Mouse (Mus musculus): ENCODE data around the gene Nell2. TPM values are rescaled to one million over a fixed set of nuclear protein-coding genes. Genes with fewer than 3 reads are reported as not detected.

Gene Nell2
- polyA plus RNA-seq, 1 experiment from 2014 or later = 0.17 TPM

- 71% methylated on average over 11 of the region's 11 CpGs for WGBS
- no peak for TF ChIP-seq CTCF (IDR thresholded peaks at IDR 0.05)
- TF ChIP-seq EP300 (IDR thresholded peaks at IDR 0.05) = no peak
- ATAC-seq = no peak
Observed at GRCm38 (mm10) chr15:95334323-95335296, 193.7 kb downstream of the Nell2 start.

GRCm38 (mm10) chr15:95333229-95333628, 195.1 kb downstream of the Nell2 start:
- H3K27me3 ChIP-seq (replicated peaks; ENCODE audit: insufficient read depth, low read length) = no peaks in the 10 kb centered on the region
- no peak overlapping the region for H3K9ac ChIP-seq (replicated peaks; ENCODE audit: low read depth)
- no peaks in the 10 kb centered on the region for H3K36me3 ChIP-seq (ENCODE audit: insufficient read depth, low read length)
- H3K4me1 ChIP-seq (ENCODE audit: insufficient read depth, low read depth, low read length) = no peaks in the 10 kb centered on the region
- H3K4me2 ChIP-seq (replicated peaks; ENCODE audit: low read depth, low read length) = no peak overlapping the region
- H3K9me3 ChIP-seq (ENCODE audit: low read length) = no peaks in the 10 kb centered on the region
- WGBS = 61% methylated on average over 4 of the region's 4 CpGs
- no peak overlapping the region for H3K27ac ChIP-seq (ENCODE audit: low read length)
- TF ChIP-seq EP300 (IDR thresholded peaks at IDR 0.05) = no peak
- no peak for TF ChIP-seq CTCF (IDR thresholded peaks at IDR 0.05)
- H3K4me3 ChIP-seq (ENCODE audit: low read depth, low read length) = no peak overlapping the region
- DNase-seq (ENCODE audit: low spot score) = no peak
- ATAC-seq = no peak

More at GRCm38 (mm10) chr15:95334323-95335296, 193.7 kb downstream of the Nell2 start:
- Histone ChIP-seq H3K4me3 (ENCODE audit: low read depth, low read length) (no peak overlapping the region), H3K4me1 (ENCODE audit: insufficient read depth, low read depth, low read length) (no peaks in the 10 kb centered on the region), H3K9me3 (ENCODE audit: low read length) (no peaks in the 10 kb centered on the region), H3K9ac (replicated peaks; ENCODE audit: low read depth) (no peak overlapping the region), H3K27me3 (replicated peaks; ENCODE audit: insufficient read depth, low read length) (no peaks in the 10 kb centered on the region), H3K27ac (ENCODE audit: low read length) (no peak overlapping the region), H3K4me2 (replicated peaks; ENCODE audit: low read depth, low read length) (no peak overlapping the region), H3K36me3 (ENCODE audit: insufficient read depth, low read length) (no peaks in the 10 kb centered on the region)
- DNase-seq (ENCODE audit: low spot score) = no peak

- DNase-seq (ENCODE audit: low spot score) (no peak), ATAC-seq (no peak)
- TF ChIP-seq EP300 (IDR thresholded peaks at IDR 0.05) (no peak), CTCF (IDR thresholded peaks at IDR 0.05) (no peak)
- no peak overlapping the region for H3K27ac ChIP-seq (ENCODE audit: low read length)
- no peak overlapping the region for H3K4me2 ChIP-seq (replicated peaks; ENCODE audit: low read depth, low read length)
- H3K4me1 ChIP-seq (ENCODE audit: insufficient read depth, low read depth, low read length) = no peaks in the 10 kb centered on the region
- no peaks in the 10 kb centered on the region for H3K9me3 ChIP-seq (ENCODE audit: low read length)
- H3K9ac ChIP-seq (replicated peaks; ENCODE audit: low read depth) = no peak overlapping the region
- no peaks in the 10 kb centered on the region for H3K27me3 ChIP-seq (replicated peaks; ENCODE audit: insufficient read depth, low read length)
- H3K36me3 ChIP-seq (ENCODE audit: insufficient read depth, low read length) = no peaks in the 10 kb centered on the region
- 55% methylated on average over 2 of the region's 2 CpGs for WGBS
- H3K4me3 ChIP-seq (ENCODE audit: low read depth, low read length) = no peak overlapping the region
Observed at GRCm38 (mm10) chr15:95330926-95331325, 197.4 kb downstream of the Nell2 start.

- H3K9ac ChIP-seq (replicated peaks; ENCODE audit: low read depth) = no peak overlapping the region
- WGBS = 64% methylated on average over 2 of the region's 2 CpGs
Observed at GRCm38 (mm10) chr15:95322744-95323143, 205.6 kb downstream of the Nell2 start.

GRCm38 (mm10) chr15:95316626-95317025, 211.7 kb downstream of the Nell2 start:
- Histone ChIP-seq H3K36me3 (ENCODE audit: insufficient read depth, low read length) (no peaks in the 10 kb centered on the region), H3K4me3 (ENCODE audit: low read depth, low read length) (no peak overlapping the region), H3K27me3 (replicated peaks; ENCODE audit: insufficient read depth, low read length) (no peaks in the 10 kb centered on the region), H3K9me3 (ENCODE audit: low read length) (no peaks in the 10 kb centered on the region), H3K4me2 (replicated peaks; ENCODE audit: low read depth, low read length) (no peak overlapping the region), H3K9ac (replicated peaks; ENCODE audit: low read depth) (no peak overlapping the region), H3K27ac (ENCODE audit: low read length) (no peak overlapping the region), H3K4me1 (ENCODE audit: insufficient read depth, low read depth, low read length) (no peaks in the 10 kb centered on the region)
- DNase-seq (ENCODE audit: low spot score) (no peak), ATAC-seq (no peak)
- 51% methylated on average over 4 of the region's 4 CpGs for WGBS
- TF ChIP-seq CTCF (IDR thresholded peaks at IDR 0.05) = no peak
- no peak for TF ChIP-seq EP300 (IDR thresholded peaks at IDR 0.05)

More at GRCm38 (mm10) chr15:95322744-95323143, 205.6 kb downstream of the Nell2 start:
- H3K9me3 ChIP-seq (ENCODE audit: low read length) = no peaks in the 10 kb centered on the region
- H3K4me3 ChIP-seq (ENCODE audit: low read depth, low read length) = no peak overlapping the region
- ATAC-seq = peak; percentile 67
- no peaks in the 10 kb centered on the region for H3K4me1 ChIP-seq (ENCODE audit: insufficient read depth, low read depth, low read length)
- no peak overlapping the region for H3K27ac ChIP-seq (ENCODE audit: low read length)
- DNase-seq (ENCODE audit: low spot score) = peak; percentile 58
- no peak overlapping the region for H3K4me2 ChIP-seq (replicated peaks; ENCODE audit: low read depth, low read length)
- H3K36me3 ChIP-seq (ENCODE audit: insufficient read depth, low read length) = no peaks in the 10 kb centered on the region
- H3K27me3 ChIP-seq (replicated peaks; ENCODE audit: insufficient read depth, low read length) = no peaks in the 10 kb centered on the region
- TF ChIP-seq EP300 (IDR thresholded peaks at IDR 0.05) (0 out of 2 replicates have a peak, but pooled peaks have one; percentile 16), CTCF (IDR thresholded peaks at IDR 0.05) (no peak)

- Histone ChIP-seq H3K4me1 (ENCODE audit: insufficient read depth, low read depth, low read length) (no peaks in the 10 kb centered on the region), H3K9ac (replicated peaks; ENCODE audit: low read depth) (no peak overlapping the region), H3K4me3 (ENCODE audit: low read depth, low read length) (no peak overlapping the region), H3K27me3 (replicated peaks; ENCODE audit: insufficient read depth, low read length) (no peaks in the 10 kb centered on the region), H3K36me3 (ENCODE audit: insufficient read depth, low read length) (no peaks in the 10 kb centered on the region), H3K4me2 (replicated peaks; ENCODE audit: low read depth, low read length) (no peak overlapping the region), H3K27ac (ENCODE audit: low read length) (no peak overlapping the region), H3K9me3 (ENCODE audit: low read length) (no peaks in the 10 kb centered on the region)
- DNase-seq (ENCODE audit: low spot score) (no peak), ATAC-seq (no peak)
- TF ChIP-seq CTCF (IDR thresholded peaks at IDR 0.05) = no peak
- no peak for TF ChIP-seq EP300 (IDR thresholded peaks at IDR 0.05)
- WGBS = 90% methylated on average over 5 of the region's 5 CpGs
Observed at GRCm38 (mm10) chr15:95314808-95315145, 213.6 kb downstream of the Nell2 start.

Measured in lung, postnatal 0 days (tissue).